Mouse (Mus musculus) neutrophil, adult 83 days (primary cell): ENCODE data around the gene Olfr1294. TPM values are rescaled to one million over a fixed set of nuclear protein-coding genes. Genes with fewer than 3 reads are reported as not detected.

Source experiments
- total RNA-seq, 2 experiments: library from RNA; stranded (reverse); gene quantifications; one replicate each; pipeline ENCODE4 v1.2.4; 2023

Gene Olfr1294
- not detected for total RNA-seq

GRCm38 (mm10) chr2:111540191-111540590 is at the start of gene Olfr1294:
Olfr1294 (minus strand) TSS chr2:111540291.

GRCm38 (mm10) chr2:111569581-111569980 is 29.5 kb upstream of the Olfr1294 start, which contains the start of gene Olfr1295:
Olfr1295 (minus strand) TSS chr2:111569681.

GRCm38 (mm10) chr2:111524903-111525302 is 15.2 kb downstream of the Olfr1294 start, which contains the start of gene Olfr1293-ps:
Olfr1293-ps (plus strand) TSS chr2:111525203.

GRCm38 (mm10) chr2:111496880-111497279 is 43.2 kb downstream of the Olfr1294 start, which contains the start of gene Olfr1291-ps1:
Olfr1291-ps1 (plus strand) TSS chr2:111497180.

GRCm38 (mm10) chr2:111493729-111494128 is 46.4 kb downstream of the Olfr1294 start, which contains the start of gene Olfr1290:
Olfr1290 (minus strand) TSS chr2:111493829.

Other genes starting within 250 kb of the Olfr1294 start
- gene Olfr1279, start 239.7 kb downstream of the Olfr1294 start, total RNA-seq: not detected
- not detected for gene Olfr1280, start 226.3 kb downstream of the Olfr1294 start, total RNA-seq
- gene Olfr1281, start 213.8 kb downstream of the Olfr1294 start, total RNA-seq: not detected
- not detected for gene Olfr1282, start 204.2 kb downstream of the Olfr1294 start, total RNA-seq
- gene Olfr1283, start 173.5 kb downstream of the Olfr1294 start, total RNA-seq: not detected
- gene Olfr1284, start 164.8 kb downstream of the Olfr1294 start, total RNA-seq: not detected
- gene Olfr1286, start 117.2 kb downstream of the Olfr1294 start, total RNA-seq: not detected
- gene Olfr1287, start 91.1 kb downstream of the Olfr1294 start, total RNA-seq: not detected
- not detected for gene Olfr1288, start 66.2 kb downstream of the Olfr1294 start, total RNA-seq
- not detected for gene Olfr1289, start 59.5 kb downstream of the Olfr1294 start, total RNA-seq
- gene Olfr1290, start 46.5 kb downstream of the Olfr1294 start, total RNA-seq: not detected
- gene Olfr1291-ps1, start 43.1 kb downstream of the Olfr1294 start, total RNA-seq: not detected
- not detected for gene Olfr1293-ps, start 15.1 kb downstream of the Olfr1294 start, total RNA-seq
- gene Olfr1295, start 29.4 kb upstream of the Olfr1294 start, total RNA-seq: not detected
- gene Olfr1297, start 86.2 kb upstream of the Olfr1294 start, total RNA-seq: not detected
- gene Olfr1298, start 108.9 kb upstream of the Olfr1294 start, total RNA-seq: not detected
- not detected for gene Olfr1299, start 121.1 kb upstream of the Olfr1294 start, total RNA-seq
- not detected for gene Olfr1301, start 210.7 kb upstream of the Olfr1294 start, total RNA-seq
- not detected for gene Olfr1302, start 237.1 kb upstream of the Olfr1294 start, total RNA-seq